Mouse (Mus musculus) kidney, adult 18-20 months (tissue): ENCODE data around the gene Lrp10.
A peak's percentile ranks its signal among the peaks of the same experiment; 100 is the strongest.

ENCODE experiments used
- DNase-seq: peaks from one replicate; pipeline ENCODE4 v3.0.0; 2021

Lrp10 gene

GRCm38 (mm10) chr14:54463959-54464292 lies at the start of gene Lrp10:
Gene Lrp10, plus strand, starts transcription at chr14:54464137.
- DNase-seq: peak; percentile 94

DNA sequence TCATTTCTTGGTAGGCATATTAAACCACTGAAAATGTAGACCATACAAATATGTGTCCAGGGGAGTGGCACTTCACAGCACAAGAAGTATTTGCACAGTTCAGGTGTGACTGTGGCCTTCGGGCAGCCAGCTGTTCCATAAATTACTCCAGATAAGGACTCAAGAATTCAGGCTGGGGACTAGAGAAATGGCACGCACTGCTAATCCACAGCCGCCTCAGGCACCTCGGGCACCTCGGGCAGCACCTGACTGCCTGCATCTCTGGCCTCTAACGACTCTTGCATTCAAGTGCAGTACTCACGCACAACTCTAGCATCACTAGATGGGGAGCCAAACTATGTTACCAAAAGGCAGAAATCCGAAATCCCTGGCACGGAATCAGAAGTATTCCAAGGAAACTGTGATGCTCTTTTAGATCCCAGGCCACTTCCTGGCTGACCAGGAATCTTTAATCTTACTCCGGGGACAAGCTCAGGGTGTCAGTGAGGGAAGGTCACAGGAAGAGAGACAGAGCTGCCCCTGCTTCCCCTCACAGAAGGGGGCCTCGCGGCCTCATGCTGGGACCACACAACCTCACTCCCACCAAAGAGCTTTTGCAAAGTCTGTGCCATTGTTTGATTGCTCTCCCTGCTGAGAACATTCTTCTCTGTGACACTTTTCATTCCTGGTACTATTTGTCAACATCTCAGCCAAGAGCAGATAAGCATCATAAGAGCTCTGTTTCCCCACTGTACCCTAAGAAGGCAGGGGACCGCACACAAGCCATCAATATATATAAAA lies 48.5 kb upstream of the Lrp10 start:
- DNase-seq: no peak

DNA sequence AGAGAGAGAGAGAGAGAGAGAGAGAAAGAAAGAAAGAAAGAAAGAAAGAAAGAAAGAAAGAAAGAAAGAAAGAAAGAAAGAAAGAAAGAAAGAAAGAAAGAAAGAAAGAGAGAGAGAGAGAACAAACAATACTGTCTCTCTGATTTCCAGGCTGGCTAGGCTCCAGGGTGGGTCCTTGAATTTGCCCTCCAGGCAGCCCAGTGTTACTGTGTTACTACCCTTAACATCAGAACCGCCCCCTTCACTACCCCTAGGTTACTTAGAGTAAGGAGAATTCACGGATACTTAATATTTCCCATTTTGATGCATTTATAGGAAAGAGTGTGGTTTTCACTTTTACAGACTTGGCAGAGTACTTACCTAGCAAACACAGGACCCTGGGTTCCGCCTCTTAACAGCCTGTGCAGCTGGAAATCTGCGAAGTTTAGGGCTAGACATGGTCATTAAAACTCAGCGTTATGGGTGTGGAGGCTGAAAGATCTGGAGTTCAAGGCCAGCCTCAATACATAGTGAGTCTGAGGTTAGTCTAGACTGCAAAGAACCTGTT lies 47.6 kb upstream of the Lrp10 start:
- no peak for DNase-seq

DNA sequence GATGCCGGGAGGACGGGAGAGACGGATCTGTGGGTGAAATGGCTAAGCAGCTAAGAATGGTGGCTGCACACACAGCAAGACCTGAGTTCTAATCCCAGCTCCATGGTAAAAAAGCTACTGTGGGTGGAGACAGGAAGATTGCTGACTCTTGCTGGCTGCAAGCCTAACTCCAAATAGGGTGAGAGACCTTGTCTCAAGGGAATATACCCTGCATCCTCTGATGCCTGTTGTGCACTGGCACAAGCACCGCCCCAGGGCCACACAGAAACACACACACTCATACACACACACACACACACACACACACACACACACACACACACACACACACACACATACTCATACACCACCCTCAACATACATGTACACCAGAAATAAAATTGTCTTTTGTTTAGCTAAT lies 47.1 kb upstream of the Lrp10 start:
- no peak for DNase-seq

GRCm38 (mm10) chr14:54417623-54418081 lies 46.3 kb upstream of the Lrp10 start, which contains the start of gene Slc7a7:
Gene Slc7a7, minus strand, starts transcription at chr14:54417780.
- DNase-seq: no peak

- DNase-seq: no peak
These were observed 42.9 kb upstream of the Lrp10 start for GRCm38 (mm10) chr14:54421014-54421413.

GRCm38 (mm10) chr14:54423406-54423805 lies 40.5 kb upstream of the Lrp10 start:
- DNase-seq: no peak

DNA sequence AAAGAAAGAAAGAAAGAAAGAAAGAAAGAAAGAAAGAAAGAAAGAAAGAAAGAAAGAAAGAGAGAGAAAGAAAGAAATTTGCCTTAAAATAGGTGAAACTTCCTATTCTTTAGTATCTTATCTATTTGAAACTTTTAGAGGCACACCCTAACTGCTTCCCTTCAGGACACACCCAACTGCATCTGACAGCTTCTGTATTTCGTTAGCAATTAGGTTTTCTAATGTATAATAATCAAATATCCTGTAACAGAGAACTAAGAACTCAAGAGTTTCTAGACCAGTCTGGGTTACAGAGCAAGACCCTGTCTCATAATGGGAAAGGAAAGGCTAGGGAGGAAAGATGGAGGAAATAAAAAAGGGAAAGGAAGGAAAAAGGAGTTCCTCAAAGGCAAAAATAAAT lies 39.3 kb upstream of the Lrp10 start:
- no peak for DNase-seq

GRCm38 (mm10) chr14:54425540-54425939 lies 38.4 kb upstream of the Lrp10 start:
- DNase-seq: no peak

- DNase-seq: no peak
These were observed 37.8 kb upstream of the Lrp10 start for GRCm38 (mm10) chr14:54426003-54426688.

DNA sequence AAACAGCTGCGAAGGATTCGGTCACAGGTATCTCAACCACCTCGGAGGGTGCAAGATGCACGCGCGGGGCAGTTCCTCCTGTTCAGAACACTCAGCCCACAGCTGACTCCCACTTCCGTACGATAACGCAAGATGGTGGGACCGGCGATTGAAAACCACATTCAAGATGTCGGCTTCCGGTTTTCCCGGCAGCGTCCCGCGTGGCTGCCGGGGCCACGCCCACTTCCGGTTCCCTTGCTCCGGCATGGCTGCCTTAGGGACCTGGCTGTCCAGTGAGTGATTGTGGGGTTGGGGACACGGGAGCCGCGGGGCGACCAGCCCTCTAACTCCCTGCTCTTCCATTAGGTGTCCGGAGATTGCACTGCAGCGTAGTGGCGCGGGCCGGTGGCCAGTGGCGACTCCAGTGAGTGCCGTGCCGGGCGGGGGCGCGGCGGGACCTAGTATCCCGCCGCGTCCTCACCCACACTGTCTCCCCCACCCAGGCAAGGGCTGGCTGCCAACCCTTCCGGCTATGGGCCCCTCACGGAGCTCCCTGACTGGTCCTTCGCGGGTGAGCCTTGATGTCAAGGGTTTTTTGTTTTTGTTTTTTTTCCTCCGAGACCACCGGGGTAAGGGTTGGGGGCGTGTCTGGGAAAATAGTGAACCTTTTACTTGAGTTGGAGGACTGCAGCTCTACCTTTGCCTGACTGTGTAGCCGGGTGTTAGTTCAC lies 37.1 kb upstream of the Lrp10 start, which contains the start of gene Mrpl52:
Gene Mrpl52 (plus strand): TSS at position 221 of the 710 bp plus-strand sequence.
- peak; percentile 95 for DNase-seq

- DNase-seq: no peak
These were observed 36.2 kb upstream of the Lrp10 start for GRCm38 (mm10) chr14:54427696-54428095.

- no peak for DNase-seq
These were observed 35.5 kb upstream of the Lrp10 start for GRCm38 (mm10) chr14:54428421-54428820.

DNA sequence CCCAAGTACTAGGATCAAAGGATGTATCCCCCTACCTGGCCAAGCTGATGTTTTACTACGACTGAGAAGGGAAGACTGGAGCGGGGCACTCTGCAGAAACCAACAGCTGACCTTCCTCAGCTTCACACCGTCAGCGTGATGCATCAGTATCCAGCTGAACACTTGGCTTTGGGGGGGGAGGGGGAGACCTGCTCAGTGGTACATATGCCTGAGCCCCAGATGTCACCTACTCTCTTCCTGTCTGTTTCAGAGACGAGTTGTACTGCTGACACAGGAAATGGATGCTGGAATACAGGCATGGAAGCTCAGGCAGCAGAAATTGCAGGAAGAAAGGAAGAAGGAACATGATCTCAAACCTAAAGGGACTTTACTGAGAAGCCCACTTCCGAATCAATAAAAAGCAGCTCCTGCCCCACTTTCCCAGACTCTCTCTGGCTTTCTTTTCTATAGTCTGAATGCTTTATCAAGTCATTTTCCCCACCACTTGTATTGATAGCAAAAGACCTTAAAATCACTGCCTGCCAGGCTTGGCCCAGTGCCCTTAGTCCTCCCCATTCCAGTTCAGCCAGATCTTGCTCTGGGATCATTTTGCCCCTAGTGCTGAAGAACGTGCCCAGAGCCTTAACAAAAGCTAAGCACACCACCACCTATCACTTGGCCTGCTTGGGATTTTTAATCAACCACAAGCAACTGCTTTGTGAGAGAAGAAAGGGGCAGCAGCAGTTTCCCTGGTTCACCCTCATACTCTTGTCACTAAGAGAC lies 34.4 kb upstream of the Lrp10 start:
- no peak for DNase-seq

DNA sequence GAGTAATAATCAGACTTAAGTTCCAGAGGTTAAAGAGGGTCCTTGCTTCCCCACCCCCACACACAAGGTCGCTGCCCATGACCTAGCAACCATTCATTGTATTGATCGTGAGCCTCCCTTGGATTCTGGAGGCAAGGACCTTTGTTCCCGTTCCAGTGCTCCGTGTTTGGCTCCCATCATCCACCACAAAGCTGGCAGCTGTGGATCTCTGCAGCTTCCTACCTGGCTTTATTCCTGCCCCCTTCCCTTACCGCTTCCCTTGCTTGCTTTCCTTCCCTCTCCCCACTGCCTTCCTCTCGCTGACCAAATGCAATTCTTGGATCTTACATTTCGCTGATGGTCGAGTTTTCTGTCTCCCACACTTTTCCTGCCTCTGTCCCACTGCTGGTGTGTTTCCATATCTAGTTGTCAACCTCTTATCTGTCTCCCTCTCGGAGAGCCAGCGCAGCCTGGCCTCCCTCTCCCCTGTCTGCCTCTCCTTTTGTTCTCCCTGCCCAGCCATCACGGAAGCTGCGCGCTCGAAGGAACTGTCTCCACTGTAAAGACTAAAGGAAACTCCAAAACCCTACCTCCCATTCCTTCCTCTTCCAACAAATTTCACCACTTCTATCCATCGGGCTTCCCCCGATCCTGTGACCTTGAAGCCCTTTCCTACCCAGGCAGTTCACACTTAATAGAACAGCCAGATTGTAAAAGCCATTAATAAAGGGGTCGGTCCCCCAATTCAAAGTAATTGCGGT lies 33.4 kb upstream of the Lrp10 start:
- DNase-seq: no peak

- DNase-seq: peak; percentile 55
These were observed 32.4 kb upstream of the Lrp10 start, which contains the start of gene Mmp14 for GRCm38 (mm10) chr14:54431334-54432077. Gene Mmp14, plus strand, starts transcription at chr14:54431612.

DNA sequence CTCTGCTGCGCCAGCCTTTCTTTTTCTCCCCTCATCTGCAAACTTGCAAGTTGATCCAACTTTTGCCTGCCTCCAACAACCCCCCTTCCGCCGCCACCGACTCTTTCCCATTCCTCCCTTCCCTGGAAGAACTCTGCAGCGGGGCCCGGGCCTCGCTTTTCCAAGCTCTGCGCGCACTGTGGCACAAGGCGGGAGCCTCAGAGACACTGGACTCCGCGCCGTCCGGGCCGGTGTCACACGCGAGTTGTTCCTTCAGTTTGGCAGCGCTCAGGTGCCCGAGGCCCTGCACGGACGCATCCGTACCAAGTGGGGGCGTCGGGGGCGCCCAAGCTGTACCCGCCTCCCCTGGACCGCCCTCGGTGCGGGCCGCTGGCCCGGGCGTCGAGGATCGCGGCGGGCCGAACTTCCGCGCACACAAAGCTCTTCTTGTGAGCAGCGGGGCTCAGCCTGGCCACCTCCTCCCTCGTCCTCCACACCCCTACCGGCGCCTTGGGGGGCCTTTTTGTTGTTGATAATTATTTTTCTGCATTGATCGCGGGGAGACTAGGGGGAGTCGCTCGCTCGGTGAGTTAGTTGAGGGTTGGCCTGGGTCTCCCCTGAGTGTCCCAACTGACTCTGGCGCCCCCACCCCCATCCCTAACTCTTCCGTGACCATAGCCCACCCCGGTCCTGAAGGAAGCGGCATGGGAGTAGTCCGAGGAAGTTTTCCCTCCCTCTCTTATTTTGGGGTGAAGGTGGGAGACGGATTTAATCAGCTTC lies 31.7 kb upstream of the Lrp10 start:
- DNase-seq: peak; percentile 45

DNA sequence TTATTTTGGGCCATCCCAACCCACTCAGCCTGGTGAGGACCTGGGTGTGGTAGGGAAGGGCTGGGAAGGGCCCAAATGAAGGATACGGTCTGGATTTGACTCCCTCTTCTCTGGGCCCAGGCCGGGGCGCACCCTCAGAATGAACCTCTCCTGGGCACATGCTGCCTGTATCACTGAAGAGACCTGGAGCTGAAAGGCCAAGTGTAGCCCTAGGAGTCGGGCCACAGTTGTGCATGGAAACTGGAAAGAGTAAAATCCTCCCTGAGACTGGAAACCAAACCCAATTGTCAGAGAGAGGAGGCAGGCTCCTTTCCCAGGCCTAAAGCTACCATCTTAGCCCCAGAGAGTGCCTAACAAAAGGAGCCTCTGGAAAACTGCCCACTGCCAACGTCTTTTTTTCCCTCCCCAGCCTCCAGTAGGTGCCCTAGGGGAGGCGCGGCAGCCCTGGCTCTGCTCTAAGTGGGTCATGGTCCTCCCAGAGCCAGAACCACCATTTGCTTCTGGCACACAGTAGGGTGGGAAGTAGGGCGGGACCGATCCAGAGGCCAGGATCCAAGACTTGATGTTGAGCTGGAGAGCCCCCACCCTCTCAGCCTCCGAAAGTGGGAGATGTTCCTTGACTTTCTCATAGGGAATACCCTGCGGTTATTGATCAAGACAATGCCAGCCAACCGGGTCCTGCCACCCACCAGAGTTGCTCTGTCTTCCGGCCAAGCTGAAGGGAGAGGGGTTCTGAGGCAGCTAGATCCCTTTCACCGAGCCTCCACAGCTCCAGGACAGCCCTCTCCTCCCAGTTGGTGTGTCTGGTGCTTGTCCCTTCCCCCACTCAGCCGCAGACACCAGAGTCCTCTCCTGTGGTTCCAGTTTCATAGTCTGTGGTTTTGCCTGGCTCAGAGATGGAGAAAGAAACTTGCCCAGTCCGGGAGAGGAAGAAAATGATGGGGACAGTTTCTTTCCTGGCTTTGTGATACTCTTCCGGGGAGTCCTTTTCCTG lies 30.8 kb upstream of the Lrp10 start:
- no peak for DNase-seq
